Mouse (Mus musculus): ENCODE results near the gene Pcgf3. TPM values are rescaled to one million over a fixed set of nuclear protein-coding genes. Genes with fewer than 3 reads are reported as not detected.

The Pcgf3 gene
- polyA plus RNA-seq, 1 experiment from 2014 or later = 18.0 TPM

DNA sequence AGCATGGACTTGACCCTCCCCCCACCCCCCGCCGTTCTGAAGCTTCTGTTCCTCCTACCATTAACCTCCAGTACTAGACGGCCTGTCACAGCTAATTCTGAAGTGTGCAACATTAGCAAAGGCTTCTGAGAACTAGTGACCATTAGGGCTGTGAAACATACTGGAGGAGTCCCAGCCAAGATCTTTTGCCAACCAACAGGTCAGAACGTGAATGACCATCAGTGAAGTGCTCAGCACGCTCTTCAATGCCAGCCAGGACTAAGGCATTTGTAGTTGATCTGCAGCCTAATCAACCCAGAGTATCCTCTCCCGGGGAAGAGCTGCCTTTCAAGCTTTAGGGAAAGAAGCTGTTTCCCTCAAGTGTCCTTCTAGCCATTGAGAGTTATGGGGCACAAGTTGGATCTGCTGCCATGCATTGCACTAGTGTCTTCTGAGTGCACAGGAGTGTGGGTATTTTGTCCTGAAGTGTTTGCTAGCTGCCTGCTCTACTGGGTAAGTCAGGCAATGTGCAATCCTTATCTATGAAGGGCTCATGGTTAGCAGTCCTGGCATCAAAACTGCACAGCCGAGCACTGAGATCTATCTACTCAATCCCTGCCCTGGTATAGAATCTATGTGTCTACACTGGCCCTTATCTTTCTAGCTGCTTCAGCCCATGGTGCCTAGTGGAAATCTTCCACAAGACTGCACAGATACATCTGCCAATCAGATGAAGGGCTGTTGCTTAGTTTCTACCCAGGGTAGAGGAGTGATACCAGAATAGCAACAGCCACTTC lies 82.7 kb downstream of the Pcgf3 start:
- no peak overlapping the region for H3K27ac ChIP-seq (ENCODE audit: low read length)
- no peaks in the 10 kb centered on the region for H3K9me3 ChIP-seq (ENCODE audit: low read length)
- H3K4me2 ChIP-seq (replicated peaks; ENCODE audit: low read depth, low read length) = no peak overlapping the region
- no peak for ATAC-seq (ENCODE audit: low FRiP score, low TSS enrichment)
- no peak overlapping the region for H3K9ac ChIP-seq (replicated peaks; ENCODE audit: low read length)
- H3K27me3 ChIP-seq (ENCODE audit: insufficient read depth, low read length) = peaks cover 4% of the 10 kb centered on the region; the same call in 1 of the 2 replicates
- no peak overlapping the region for H3K4me3 ChIP-seq (ENCODE audit: low read length)
- H3K36me3 ChIP-seq (ENCODE audit: insufficient read depth, low read length) = no peaks in the 10 kb centered on the region
- 71% methylated on average over 7 of the region's 7 CpGs for WGBS
- no peaks in the 10 kb centered on the region for H3K4me1 ChIP-seq (ENCODE audit: insufficient read depth, low read length)

DNA sequence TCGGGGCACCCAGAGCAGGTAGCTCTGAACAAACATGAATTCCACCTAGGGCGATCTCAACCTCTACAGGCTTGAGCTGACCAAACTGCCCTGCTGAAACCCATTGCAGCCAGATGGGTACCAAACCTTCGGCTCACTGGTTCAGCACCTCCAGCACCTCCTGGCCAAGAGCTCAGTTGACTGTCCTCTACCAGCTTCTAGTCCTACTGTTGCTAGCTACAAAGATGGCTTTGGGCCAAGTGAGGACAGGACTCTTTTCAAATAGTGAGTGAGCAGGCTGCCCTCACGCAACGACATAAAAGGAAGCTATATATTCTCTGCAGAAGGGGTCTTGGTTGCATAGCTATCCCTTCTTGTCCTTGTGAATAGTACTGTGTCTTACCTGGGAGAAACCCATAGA lies 86.6 kb downstream of the Pcgf3 start:
- peaks cover 29% of the 10 kb centered on the region for H3K27me3 ChIP-seq (ENCODE audit: insufficient read depth, low read length)
- H3K4me1 ChIP-seq (ENCODE audit: insufficient read depth, low read length) = peaks cover 11% of the 10 kb centered on the region; the same call in 1 of the 2 replicates
- no peaks in the 10 kb centered on the region for H3K9me3 ChIP-seq (ENCODE audit: low read length)
- H3K9ac ChIP-seq (replicated peaks; ENCODE audit: low read length) = no peak overlapping the region
- ATAC-seq (ENCODE audit: low FRiP score, low TSS enrichment) = no peak
- 81% methylated on average over 5 of the region's 5 CpGs for WGBS
- no peaks in the 10 kb centered on the region for H3K36me3 ChIP-seq (ENCODE audit: insufficient read depth, low read length)
- no peak overlapping the region for H3K4me2 ChIP-seq (replicated peaks; ENCODE audit: low read depth, low read length)
- no peak overlapping the region for H3K4me3 ChIP-seq (ENCODE audit: low read length)
- no peak overlapping the region for H3K27ac ChIP-seq (ENCODE audit: low read length)

DNA sequence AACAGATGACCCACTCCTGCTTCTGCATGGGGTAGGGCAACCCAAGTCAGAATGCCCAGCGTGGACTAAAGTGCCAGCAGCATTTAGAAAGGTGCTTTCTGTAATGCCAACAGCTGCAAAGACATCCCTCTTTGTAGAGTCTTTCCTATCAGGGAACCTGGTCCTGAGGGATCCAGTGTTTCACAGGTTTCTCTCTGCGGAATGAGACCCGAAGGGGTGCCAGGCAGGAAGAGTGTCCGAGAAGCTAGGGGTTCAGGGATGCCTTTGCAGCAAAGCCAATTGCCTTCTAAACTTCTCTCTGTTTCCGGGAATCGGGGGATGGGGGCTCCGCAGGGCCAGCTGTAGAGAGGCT lies 88.1 kb downstream of the Pcgf3 start:
- Histone ChIP-seq H3K4me3 (ENCODE audit: low read length) (no peak overlapping the region), H3K27ac (ENCODE audit: low read length) (no peak overlapping the region), H3K9me3 (ENCODE audit: low read length) (no peaks in the 10 kb centered on the region), H3K4me2 (replicated peaks; ENCODE audit: low read depth, low read length) (peak overlapping the region; percentile 61), H3K4me1 (ENCODE audit: insufficient read depth, low read length) (peaks cover 11% of the 10 kb centered on the region; the same call in 1 of the 2 replicates), H3K27me3 (ENCODE audit: insufficient read depth, low read length) (peaks cover 29% of the 10 kb centered on the region), H3K36me3 (ENCODE audit: insufficient read depth, low read length) (no peaks in the 10 kb centered on the region), H3K9ac (replicated peaks; ENCODE audit: low read length) (no peak overlapping the region)
- WGBS = 21% methylated on average over 7 of the region's 7 CpGs
- no peak for ATAC-seq (ENCODE audit: low FRiP score, low TSS enrichment)

DNA sequence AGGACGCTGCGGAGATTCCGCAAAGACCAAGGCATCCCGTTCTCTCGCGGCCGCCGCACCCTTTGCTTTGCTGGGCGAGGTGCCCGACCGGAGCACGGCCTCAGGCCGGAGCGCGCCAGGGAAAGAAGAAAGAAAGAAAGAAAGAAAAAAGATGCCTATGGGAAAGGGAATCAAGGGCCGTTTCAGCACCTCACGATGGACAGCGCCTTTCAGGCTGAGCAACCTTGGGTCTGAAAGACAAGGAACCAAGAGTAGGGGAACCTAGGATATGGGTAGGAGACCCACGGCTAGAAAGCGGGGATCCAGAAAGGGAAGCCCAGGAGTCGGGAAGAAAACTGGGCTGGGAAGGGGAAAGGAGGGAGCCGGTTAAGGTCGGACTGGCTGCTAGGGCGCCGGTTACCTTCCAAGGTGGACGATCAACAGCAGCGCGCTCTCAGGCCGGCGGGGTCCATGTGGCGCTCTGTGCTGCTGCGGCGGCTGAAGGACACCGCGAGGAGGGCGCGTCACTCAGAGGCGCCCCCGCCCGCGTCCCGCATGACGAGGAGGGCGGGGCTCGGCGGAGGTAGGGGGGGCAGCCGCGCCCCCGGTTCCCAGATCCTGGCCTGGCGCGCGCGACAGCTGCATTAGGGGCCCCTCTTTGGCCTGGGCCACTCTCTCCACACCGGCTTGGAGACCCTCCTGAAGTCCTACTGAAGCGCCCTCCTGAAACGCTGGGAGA lies 88.6 kb downstream of the Pcgf3 start, which contains the start of gene Cplx1:
Gene Cplx1, minus strand, starts transcription at position 536 of the 718 bp plus-strand sequence.
- WGBS = under 1% methylated on average over 56 of the region's 56 CpGs
- no peaks in the 10 kb centered on the region for H3K9me3 ChIP-seq (ENCODE audit: low read length)
- peak; percentile 75; the same call in 1 of the 2 replicates for ATAC-seq (ENCODE audit: low FRiP score, low TSS enrichment)
- H3K27me3 ChIP-seq (ENCODE audit: insufficient read depth, low read length) = peaks cover 29% of the 10 kb centered on the region
- no peak within 1 kb of the TSS for H3K9ac ChIP-seq (replicated peaks; ENCODE audit: low read length)
- H3K4me2 ChIP-seq (replicated peaks; ENCODE audit: low read depth, low read length) = peak within 1 kb of the TSS; percentile 61
- H3K27ac ChIP-seq (ENCODE audit: low read length) = no peak within 1 kb of the TSS
- no peaks in the 10 kb centered on the region for H3K36me3 ChIP-seq (ENCODE audit: insufficient read depth, low read length)
- peaks cover 11% of the 10 kb centered on the region; the same call in 1 of the 2 replicates for H3K4me1 ChIP-seq (ENCODE audit: insufficient read depth, low read length)
- H3K4me3 ChIP-seq (ENCODE audit: low read length) = peak within 1 kb of the TSS; percentile 33

DNA sequence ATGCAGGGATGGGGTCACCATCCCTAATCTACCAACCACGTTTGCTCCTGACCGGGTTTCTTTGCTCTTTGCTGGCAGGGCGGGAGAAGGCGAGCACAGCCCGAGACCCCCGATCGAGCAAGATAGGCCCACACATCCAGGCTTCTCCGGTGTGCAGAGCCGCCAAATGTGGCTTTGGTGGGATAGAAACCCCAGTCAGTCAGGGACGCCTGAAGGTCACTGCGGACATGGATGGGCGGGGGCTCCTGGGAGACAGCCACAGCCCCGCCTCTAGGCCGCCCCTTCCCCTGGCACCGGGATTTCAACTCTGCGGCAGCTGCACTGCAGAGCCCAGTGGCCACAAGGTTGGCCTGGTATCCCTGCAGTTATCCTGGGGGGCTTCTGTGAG lies 89.2 kb downstream of the Pcgf3 start:
- H3K4me2 ChIP-seq (replicated peaks; ENCODE audit: low read depth, low read length) = peak overlapping the region; percentile 61
- 1% methylated on average over 16 of the region's 16 CpGs for WGBS
- H3K9me3 ChIP-seq (ENCODE audit: low read length) = no peaks in the 10 kb centered on the region
- no peaks in the 10 kb centered on the region for H3K36me3 ChIP-seq (ENCODE audit: insufficient read depth, low read length)
- no peak overlapping the region for H3K9ac ChIP-seq (replicated peaks; ENCODE audit: low read length)
- ATAC-seq (ENCODE audit: low FRiP score, low TSS enrichment) = 0 out of 2 replicates have a peak, but pooled peaks have one; percentile 29
- peaks cover 11% of the 10 kb centered on the region; the same call in 1 of the 2 replicates for H3K4me1 ChIP-seq (ENCODE audit: insufficient read depth, low read length)
- H3K27me3 ChIP-seq (ENCODE audit: insufficient read depth, low read length) = peaks cover 29% of the 10 kb centered on the region
- H3K4me3 ChIP-seq (ENCODE audit: low read length) = peak overlapping the region; percentile 33
- no peak overlapping the region for H3K27ac ChIP-seq (ENCODE audit: low read length)

GRCm38 (mm10) chr5:108554041-108554440 lies 93.0 kb downstream of the Pcgf3 start:
- Histone ChIP-seq H3K36me3 (ENCODE audit: insufficient read depth, low read length) (no peaks in the 10 kb centered on the region), H3K4me2 (replicated peaks; ENCODE audit: low read depth, low read length) (no peak overlapping the region), H3K9ac (replicated peaks; ENCODE audit: low read length) (no peak overlapping the region), H3K9me3 (ENCODE audit: low read length) (no peaks in the 10 kb centered on the region), H3K4me3 (ENCODE audit: low read length) (no peak overlapping the region), H3K27me3 (ENCODE audit: insufficient read depth, low read length) (peaks cover 21% of the 10 kb centered on the region), H3K4me1 (ENCODE audit: insufficient read depth, low read length) (peaks cover 11% of the 10 kb centered on the region; the same call in 1 of the 2 replicates), H3K27ac (ENCODE audit: low read length) (no peak overlapping the region)
- ATAC-seq (ENCODE audit: low FRiP score, low TSS enrichment) = no peak
- 56% methylated on average over 1 of the region's 1 CpGs for WGBS

Other genes with a start within 250 kb of the Pcgf3 start
- 43.9 and 46.5 TPM in 2 replicates for gene Dr1, start 192.3 kb upstream of the Pcgf3 start, polyA plus RNA-seq (2015; fragmentation: Nextera tagmentation; extraction: Ambion mirVana)
- 7.3 and 7.5 TPM in 2 replicates for gene Pigg, start 148.6 kb upstream of the Pcgf3 start, polyA plus RNA-seq (2015; fragmentation: Nextera tagmentation; extraction: Ambion mirVana)
- 0.21 TPM in 1 of 2 replicates, not detected in the other for gene Gm42517, start 93.3 kb upstream of the Pcgf3 start, polyA plus RNA-seq (2015; fragmentation: Nextera tagmentation; extraction: Ambion mirVana)
- gene Pde6b, start 72.8 kb upstream of the Pcgf3 start, polyA plus RNA-seq (2015; fragmentation: Nextera tagmentation; extraction: Ambion mirVana) = 0.39 and 0.49 TPM in 2 replicates
- gene Atp5k, start 26.8 kb upstream of the Pcgf3 start, polyA plus RNA-seq (2015; fragmentation: Nextera tagmentation; extraction: Ambion mirVana) = 354 and 360 TPM in 2 replicates
- 0.37 and 0.40 TPM in 2 replicates for gene Mfsd7a, start 12.3 kb upstream of the Pcgf3 start, polyA plus RNA-seq (2015; fragmentation: Nextera tagmentation; extraction: Ambion mirVana)
- 0.44 and 1.1 TPM in 2 replicates for gene Cplx1, start 88.8 kb downstream of the Pcgf3 start, polyA plus RNA-seq (2015; fragmentation: Nextera tagmentation; extraction: Ambion mirVana)
- gene Gak, start 168.5 kb downstream of the Pcgf3 start, polyA plus RNA-seq (2015; fragmentation: Nextera tagmentation; extraction: Ambion mirVana) = 63.3 and 67.3 TPM in 2 replicates
- 31.9 and 32.7 TPM in 2 replicates for gene Tmem175, start 168.5 kb downstream of the Pcgf3 start, polyA plus RNA-seq (2015; fragmentation: Nextera tagmentation; extraction: Ambion mirVana)
- 12.0 and 12.9 TPM in 2 replicates for gene Idua, start 199.1 kb downstream of the Pcgf3 start, polyA plus RNA-seq (2015; fragmentation: Nextera tagmentation; extraction: Ambion mirVana)
- gene Dgkq, start 208.4 kb downstream of the Pcgf3 start, polyA plus RNA-seq (2015; fragmentation: Nextera tagmentation; extraction: Ambion mirVana) = 14.2 and 14.6 TPM in 2 replicates
- 9.5 and 9.8 TPM in 2 replicates for gene Slc26a1, start 214.3 kb downstream of the Pcgf3 start, polyA plus RNA-seq (2015; fragmentation: Nextera tagmentation; extraction: Ambion mirVana)
- 11.5 and 13.8 TPM in 2 replicates for gene Fgfrl1, start 231.2 kb downstream of the Pcgf3 start, polyA plus RNA-seq (2015; fragmentation: Nextera tagmentation; extraction: Ambion mirVana)

All from kidney, embryonic 16.5 days (tissue).